In genomic region chr13:42101440-42102190, GRCm38 (mm10) we compare ENCODE assay signal across 9 mouse cellular contexts. TPM values are rescaled to one million over a fixed set of nuclear protein-coding genes. Genes with fewer than 3 reads are reported as not detected.
DNase-seq lines count a peak whose midpoint lies in the region; ATAC-seq and TF ChIP-seq lines count a peak whose summit lies in the region.
"Had no signal": no experiment of that assay in that cellular context is flagged by ENCODE, and none has a peak within 500 bp of the region (broad histone marks: within the 10 kb centered on the region; RNA-seq: fewer than 3 reads in every experiment).

No protein-coding gene starts in this region.

- ATAC-seq in forebrain, embryonic 11.5 days (replicated peaks; ENCODE audit: low FRiP score): peak; percentile 45; the same call in 1 of the 2 replicates
- peak; percentile 74 for ATAC-seq in stomach, postnatal 0 days (ENCODE audit: low FRiP score, low TSS enrichment)

- no peak for DNase-seq in layer of hippocampus, adult 2 months (ENCODE audit: low spot score in 2 of 2)
- no peak for DNase-seq in layer of hippocampus, adult 11-12 months (ENCODE audit: low spot score)
- DNase-seq in cerebellum, adult 11 months: peak; percentile 46
- DNase-seq in forebrain, embryonic 11.5 days (ENCODE audit: low spot score): peak; percentile 61
- DNase-seq in induced T-regulatory cell, adult 2 months (ENCODE audit: low read depth): peak; percentile 72
- peak; percentile 54 to 69 for DNase-seq in lung, postnatal 4 days
- DNase-seq in stomach, postnatal 0 days (ENCODE audit: low spot score): peak; percentile 73
- DNase-seq in frontal cortex, postnatal 25 days (ENCODE audit: low spot score in 2 of 2): no peak

- peaks cover 9% of the 10 kb centered on the region; the same call in 1 of the 2 replicates for H3K4me1 ChIP-seq in forebrain, embryonic 11.5 days (replicated peaks; ENCODE audit: control insufficient read depth, insufficient read depth, low read length)
- H3K4me1 ChIP-seq in stomach, postnatal 0 days (replicated peaks; ENCODE audit: control insufficient read depth, insufficient read depth): 0 out of 2 replicates have a peak, but pooled peaks cover 2% of the 10 kb centered on the region

- TF ChIP-seq EP300 in stomach, postnatal 0 days (optimal IDR thresholded peaks at IDR 0.05): no peak

- peak; percentile 69 for TF ChIP-seq CTCF in layer of hippocampus, adult 2 months (conservative IDR thresholded peaks at IDR 0.05)
- peak; percentile 60 for TF ChIP-seq CTCF in stomach, postnatal 0 days (IDR thresholded peaks at IDR 0.05; ENCODE audit: low read depth)

- H3K36me3 ChIP-seq in forebrain, embryonic 11.5 days (ENCODE audit: control insufficient read depth, insufficient read depth, low read length): no peaks in the 10 kb centered on the region
- no peaks in the 10 kb centered on the region for H3K36me3 ChIP-seq in stomach, postnatal 0 days (ENCODE audit: control insufficient read depth, insufficient read depth, low read length)

- no peaks in the 10 kb centered on the region for H3K27me3 ChIP-seq in forebrain, embryonic 11.5 days (ENCODE audit: control insufficient read depth, insufficient read depth, low read length)
- H3K27me3 ChIP-seq in stomach, postnatal 0 days (ENCODE audit: control insufficient read depth, insufficient read depth, low read length): no peaks in the 10 kb centered on the region

- H3K4me3 ChIP-seq in layer of hippocampus, adult 2 months: no peak overlapping the region
- no peak overlapping the region for H3K4me3 ChIP-seq in forebrain, embryonic 11.5 days (ENCODE audit: low read depth, low read length)
- H3K4me3 ChIP-seq in stomach, postnatal 0 days (ENCODE audit: low read depth, low read length): no peak overlapping the region

- no peak overlapping the region for H3K4me2 ChIP-seq in forebrain, embryonic 11.5 days (ENCODE audit: low read depth, low read length, severe bottlenecking)
- no peak overlapping the region for H3K4me2 ChIP-seq in stomach, postnatal 0 days (replicated peaks; ENCODE audit: low read depth)

- WGBS in forebrain, embryonic 11.5 days: 57% methylated on average over 13 of the region's 13 CpGs
- WGBS in stomach, postnatal 0 days: 42% methylated on average over 13 of the region's 13 CpGs

- H3K9ac ChIP-seq in forebrain, embryonic 11.5 days (ENCODE audit: low read length): no peak overlapping the region
- no peak overlapping the region for H3K9ac ChIP-seq in stomach, postnatal 0 days (ENCODE audit: low read length)

- peak overlapping the region; percentile 43; the same call in 1 of the 2 replicates for H3K27ac ChIP-seq in layer of hippocampus, adult 2 months
- H3K27ac ChIP-seq in forebrain, embryonic 11.5 days (ENCODE audit: low read depth, low read length): no peak overlapping the region
- H3K27ac ChIP-seq in stomach, postnatal 0 days (replicated peaks): 0 out of 2 replicates have a peak overlapping the region, but pooled peaks have one; percentile 2
- H3K27ac ChIP-seq: macrophage had no signal

- no peaks in the 10 kb centered on the region; the same call in 1 of the 2 replicates for H3K9me3 ChIP-seq in forebrain, embryonic 11.5 days (ENCODE audit: control insufficient read depth, low read length)
- no peaks in the 10 kb centered on the region for H3K9me3 ChIP-seq in stomach, postnatal 0 days (ENCODE audit: control insufficient read depth, low read length)

RNA-seq across cellular contexts. Expression of gene Hivep1, which starts 49.8 kb away (rescaled TPM):
- 10 to 100 TPM; 20.9 to 24.1 TPM for total RNA-seq in layer of hippocampus, adult 2 months (2021)
- 13.2 and 16.5 TPM in 2 replicates for polyA plus RNA-seq in forebrain, embryonic 11.5 days (2014; fragmentation: Nextera tagmentation; extraction: Ambion mirVana)
- polyA plus RNA-seq in stomach, postnatal 0 days (2015; fragmentation: Nextera tagmentation; extraction: Ambion mirVana): 4.2 and 4.6 TPM in 2 replicates

Comparison
In these comparisons a context has a peak if more than half of its experiments do, and no peak if none do; other contexts are left out.
1. DNase-seq: peak in cerebellum, adult 11 months (single experiment), forebrain, embryonic 11.5 days (single experiment), induced T-regulatory cell, adult 2 months (single experiment), lung, postnatal 4 days (2 of 2) and stomach, postnatal 0 days (single experiment); none in layer of hippocampus, adult 2 months (0 of 2), layer of hippocampus, adult 11-12 months (single experiment) and frontal cortex, postnatal 25 days (0 of 2).